Mouse (Mus musculus): Measurements from ENCODE around the gene Runx1. TPM values are rescaled to one million over a fixed set of nuclear protein-coding genes. Genes with fewer than 3 reads are reported as not detected.

Runx1 gene
- polyA plus RNA-seq, 1 experiment from 2014 or later, result 9.4 TPM

GRCm38 (mm10) chr16:92608180-92608960 is 217.6 kb downstream of the Runx1 start:
- ATAC-seq (ENCODE audit: low read depth), result no peak
- H3K9me3 ChIP-seq (ENCODE audit: control insufficient read depth, low read length), result no peaks in the 10 kb centered on the region
- H3K27me3 ChIP-seq (ENCODE audit: control insufficient read depth, insufficient read depth, low read depth, low read length), result no peaks in the 10 kb centered on the region; the same call in 1 of the 2 replicates
- no peak overlapping the region for H3K27ac ChIP-seq (ENCODE audit: low read length)
- no peak overlapping the region for H3K9ac ChIP-seq (ENCODE audit: low read length)
- no peaks in the 10 kb centered on the region for H3K36me3 ChIP-seq (ENCODE audit: control insufficient read depth, insufficient read depth, low read length)
- H3K4me2 ChIP-seq (ENCODE audit: low read depth, low read length), result no peak overlapping the region
- H3K4me1 ChIP-seq (replicated peaks; ENCODE audit: control insufficient read depth, insufficient read depth, low read length), result peaks cover 32% of the 10 kb centered on the region
- no peak overlapping the region for H3K4me3 ChIP-seq (ENCODE audit: low read length)
- 43% methylated on average over 14 of the region's 14 CpGs for WGBS

DNA sequence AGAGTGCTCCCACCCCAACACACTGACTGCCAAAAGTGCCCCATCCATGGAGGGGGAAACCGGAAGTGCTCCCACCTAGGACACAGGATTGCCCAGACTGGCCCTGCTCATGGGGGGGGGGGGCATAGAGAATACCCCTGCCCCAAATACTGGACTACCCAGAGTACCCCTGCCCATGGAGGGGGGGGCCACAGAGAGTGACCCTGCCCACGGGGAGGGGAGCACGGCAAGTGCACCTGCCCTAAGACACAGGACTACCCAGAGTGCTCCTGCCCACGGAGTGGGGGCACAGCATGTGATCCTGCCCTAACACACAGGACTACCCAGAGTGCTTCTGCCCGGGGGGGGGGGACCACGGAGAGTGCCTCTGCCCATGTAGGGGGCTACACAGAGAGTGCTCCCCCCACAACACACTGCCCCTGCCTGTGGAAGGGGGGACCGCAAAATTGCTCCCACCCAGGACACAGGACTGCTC is 219.4 kb downstream of the Runx1 start:
- ATAC-seq (ENCODE audit: low read depth), result 0 out of 2 replicates have a peak, but pooled peaks have one; percentile 13
- no peak overlapping the region for H3K4me2 ChIP-seq (ENCODE audit: low read depth, low read length)
- H3K27ac ChIP-seq (ENCODE audit: low read length), result no peak overlapping the region
- H3K9me3 ChIP-seq (ENCODE audit: control insufficient read depth, low read length), result no peaks in the 10 kb centered on the region
- no peaks in the 10 kb centered on the region for H3K36me3 ChIP-seq (ENCODE audit: control insufficient read depth, insufficient read depth, low read length)
- peaks cover 18% of the 10 kb centered on the region for H3K4me1 ChIP-seq (replicated peaks; ENCODE audit: control insufficient read depth, insufficient read depth, low read length)
- H3K4me3 ChIP-seq (ENCODE audit: low read length), result no peak overlapping the region
- 73% methylated on average over 6 of the region's 7 CpGs for WGBS
- no peaks in the 10 kb centered on the region; the same call in 1 of the 2 replicates for H3K27me3 ChIP-seq (ENCODE audit: control insufficient read depth, insufficient read depth, low read depth, low read length)
- H3K9ac ChIP-seq (ENCODE audit: low read length), result no peak overlapping the region

- Histone ChIP-seq H3K36me3 (ENCODE audit: control insufficient read depth, insufficient read depth, low read length) (no peaks in the 10 kb centered on the region), H3K4me1 (replicated peaks; ENCODE audit: control insufficient read depth, insufficient read depth, low read length) (peaks cover 18% of the 10 kb centered on the region), H3K9me3 (ENCODE audit: control insufficient read depth, low read length) (no peaks in the 10 kb centered on the region), H3K4me2 (ENCODE audit: low read depth, low read length) (peak overlapping the region; percentile 67), H3K9ac (ENCODE audit: low read length) (peak overlapping the region; percentile 57), H3K27ac (ENCODE audit: low read length) (no peak overlapping the region), H3K4me3 (ENCODE audit: low read length) (peak overlapping the region; percentile 47), H3K27me3 (ENCODE audit: control insufficient read depth, insufficient read depth, low read depth, low read length) (no peaks in the 10 kb centered on the region; the same call in 1 of the 2 replicates)
- ATAC-seq (ENCODE audit: low read depth), result peak; percentile 69
- WGBS, result 14% methylated on average over 64 of the region's 64 CpGs
Observed at GRCm38 (mm10) chr16:92605606-92606490, 220.1 kb downstream of the Runx1 start.

DNA sequence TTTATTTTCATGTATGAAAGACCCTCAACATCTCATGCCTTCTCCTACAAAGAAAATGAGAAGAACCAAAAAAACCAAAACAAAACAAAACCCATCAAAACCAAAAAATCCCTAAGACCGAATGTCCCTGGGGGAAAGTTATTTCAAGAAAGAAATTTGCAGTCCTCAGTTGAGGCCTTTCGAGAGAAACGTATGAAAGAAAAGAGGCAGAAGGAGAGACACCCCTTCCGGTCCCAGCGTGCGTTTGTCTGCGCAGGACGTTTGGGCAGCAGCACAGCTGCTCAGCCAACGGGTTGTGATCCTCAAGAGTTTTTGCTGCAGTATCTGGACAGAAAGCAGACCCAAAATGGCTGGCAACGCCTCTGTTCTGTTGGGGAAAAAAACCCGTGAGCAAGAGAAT is 223.4 kb downstream of the Runx1 start:
- Histone ChIP-seq H3K27ac (ENCODE audit: low read length) (no peak overlapping the region), H3K36me3 (ENCODE audit: control insufficient read depth, insufficient read depth, low read length) (no peaks in the 10 kb centered on the region), H3K4me3 (ENCODE audit: low read length) (no peak overlapping the region), H3K4me2 (ENCODE audit: low read depth, low read length) (no peak overlapping the region), H3K9me3 (ENCODE audit: control insufficient read depth, low read length) (no peaks in the 10 kb centered on the region), H3K4me1 (replicated peaks; ENCODE audit: control insufficient read depth, insufficient read depth, low read length) (peaks cover 8% of the 10 kb centered on the region), H3K9ac (ENCODE audit: low read length) (no peak overlapping the region), H3K27me3 (ENCODE audit: control insufficient read depth, insufficient read depth, low read depth, low read length) (no peaks in the 10 kb centered on the region; the same call in 1 of the 2 replicates)
- ATAC-seq (ENCODE audit: low read depth), result no peak
- WGBS, result 74% methylated on average over 11 of the region's 11 CpGs

DNA sequence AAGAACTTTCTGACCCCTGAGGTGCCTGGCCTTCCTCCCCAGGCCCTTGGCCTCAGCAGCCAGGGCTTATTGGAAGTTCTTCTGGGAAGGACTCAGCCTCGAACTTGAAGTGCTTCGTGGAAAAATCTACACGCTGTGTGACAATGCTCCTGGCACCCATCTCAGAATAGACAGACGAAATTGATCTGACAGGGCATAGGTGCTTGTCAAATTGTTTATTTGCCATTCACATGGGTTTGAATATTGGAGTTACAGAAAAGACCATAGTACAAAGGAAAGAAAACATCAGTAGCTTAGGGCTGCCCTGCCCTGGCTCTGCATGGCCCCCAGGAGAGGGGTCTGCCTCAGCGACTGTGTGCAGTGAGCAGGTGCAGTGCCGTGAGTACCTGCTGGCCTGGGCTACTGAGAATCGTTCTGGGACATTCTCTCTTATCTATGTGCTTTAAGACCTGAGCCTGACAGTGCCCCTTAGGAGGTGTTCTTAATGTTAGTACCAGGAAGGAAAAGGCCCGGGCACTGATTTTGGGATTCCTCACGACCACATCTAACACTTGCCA is 224.6 kb downstream of the Runx1 start:
- Histone ChIP-seq H3K9me3 (ENCODE audit: control insufficient read depth, low read length) (no peaks in the 10 kb centered on the region), H3K27me3 (ENCODE audit: control insufficient read depth, insufficient read depth, low read depth, low read length) (no peaks in the 10 kb centered on the region; the same call in 1 of the 2 replicates), H3K4me1 (replicated peaks; ENCODE audit: control insufficient read depth, insufficient read depth, low read length) (peaks cover 8% of the 10 kb centered on the region), H3K4me2 (ENCODE audit: low read depth, low read length) (no peak overlapping the region), H3K4me3 (ENCODE audit: low read length) (no peak overlapping the region), H3K36me3 (ENCODE audit: control insufficient read depth, insufficient read depth, low read length) (no peaks in the 10 kb centered on the region), H3K9ac (ENCODE audit: low read length) (no peak overlapping the region), H3K27ac (ENCODE audit: low read length) (no peak overlapping the region)
- 69% methylated on average over 9 of the region's 9 CpGs for WGBS
- ATAC-seq (ENCODE audit: low read depth), result no peak

- 55% methylated on average over 11 of the region's 11 CpGs for WGBS
- ATAC-seq (ENCODE audit: low read depth), result no peak
- H3K27ac ChIP-seq (ENCODE audit: low read length), result no peak overlapping the region
Observed at GRCm38 (mm10) chr16:92599451-92599850, 226.5 kb downstream of the Runx1 start.

GRCm38 (mm10) chr16:92597655-92598054 is 228.3 kb downstream of the Runx1 start:
- H3K36me3 ChIP-seq (ENCODE audit: control insufficient read depth, insufficient read depth, low read length), result no peaks in the 10 kb centered on the region
- H3K4me1 ChIP-seq (replicated peaks; ENCODE audit: control insufficient read depth, insufficient read depth, low read length), result no peaks in the 10 kb centered on the region
- H3K4me3 ChIP-seq (ENCODE audit: low read length), result no peak overlapping the region
- no peaks in the 10 kb centered on the region for H3K27me3 ChIP-seq (ENCODE audit: control insufficient read depth, insufficient read depth, low read depth, low read length)
- no peak overlapping the region for H3K9ac ChIP-seq (ENCODE audit: low read length)
- H3K27ac ChIP-seq (ENCODE audit: low read length), result no peak overlapping the region
- 61% methylated on average over 11 of the region's 11 CpGs for WGBS
- no peak for ATAC-seq (ENCODE audit: low read depth)
- H3K4me2 ChIP-seq (ENCODE audit: low read depth, low read length), result no peak overlapping the region
- no peaks in the 10 kb centered on the region for H3K9me3 ChIP-seq (ENCODE audit: control insufficient read depth, low read length)

More at GRCm38 (mm10) chr16:92599451-92599850, 226.5 kb downstream of the Runx1 start:
- Histone ChIP-seq H3K36me3 (ENCODE audit: control insufficient read depth, insufficient read depth, low read length) (no peaks in the 10 kb centered on the region), H3K4me2 (ENCODE audit: low read depth, low read length) (no peak overlapping the region), H3K9me3 (ENCODE audit: control insufficient read depth, low read length) (no peaks in the 10 kb centered on the region), H3K9ac (ENCODE audit: low read length) (no peak overlapping the region), H3K4me1 (replicated peaks; ENCODE audit: control insufficient read depth, insufficient read depth, low read length) (no peaks in the 10 kb centered on the region), H3K4me3 (ENCODE audit: low read length) (no peak overlapping the region), H3K27me3 (ENCODE audit: control insufficient read depth, insufficient read depth, low read depth, low read length) (no peaks in the 10 kb centered on the region)

DNA sequence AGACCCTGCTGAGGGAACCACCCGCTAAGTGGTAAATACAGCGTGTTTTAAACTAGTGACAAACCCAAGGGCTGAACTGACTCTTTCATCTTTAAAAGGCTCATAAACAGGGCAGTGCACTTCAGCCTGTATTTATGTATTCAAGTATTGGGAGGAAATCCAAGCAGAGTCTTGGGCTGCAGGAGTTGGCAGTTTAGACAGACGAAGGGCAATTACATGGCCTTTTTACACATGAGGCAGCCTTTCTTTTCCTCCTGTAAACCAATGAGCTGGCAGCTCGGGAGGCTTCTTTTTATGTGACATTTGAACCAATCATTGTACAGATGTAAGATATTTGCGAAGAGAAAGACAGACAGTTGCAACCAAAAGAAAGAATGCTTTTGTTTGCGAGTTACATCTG is 233.7 kb downstream of the Runx1 start:
- peak; percentile 17; the same call in 1 of the 2 replicates for ATAC-seq (ENCODE audit: low read depth)
- Histone ChIP-seq H3K9ac (ENCODE audit: low read length) (no peak overlapping the region), H3K4me2 (ENCODE audit: low read depth, low read length) (no peak overlapping the region), H3K27me3 (ENCODE audit: control insufficient read depth, insufficient read depth, low read depth, low read length) (no peaks in the 10 kb centered on the region), H3K9me3 (ENCODE audit: control insufficient read depth, low read length) (no peaks in the 10 kb centered on the region), H3K36me3 (ENCODE audit: control insufficient read depth, insufficient read depth, low read length) (no peaks in the 10 kb centered on the region), H3K4me3 (ENCODE audit: low read length) (no peak overlapping the region), H3K4me1 (replicated peaks; ENCODE audit: control insufficient read depth, insufficient read depth, low read length) (peaks cover 2% of the 10 kb centered on the region; the same call in 1 of the 2 replicates), H3K27ac (ENCODE audit: low read length) (no peak overlapping the region)
- WGBS, result 44% methylated on average over 6 of the region's 6 CpGs

- Histone ChIP-seq H3K36me3 (ENCODE audit: control insufficient read depth, insufficient read depth, low read length) (no peaks in the 10 kb centered on the region), H3K9me3 (ENCODE audit: control insufficient read depth, low read length) (no peaks in the 10 kb centered on the region), H3K4me2 (ENCODE audit: low read depth, low read length) (no peak overlapping the region), H3K9ac (ENCODE audit: low read length) (no peak overlapping the region), H3K27me3 (ENCODE audit: control insufficient read depth, insufficient read depth, low read depth, low read length) (no peaks in the 10 kb centered on the region), H3K4me3 (ENCODE audit: low read length) (no peak overlapping the region), H3K27ac (ENCODE audit: low read length) (no peak overlapping the region), H3K4me1 (replicated peaks; ENCODE audit: control insufficient read depth, insufficient read depth, low read length) (peaks cover 2% of the 10 kb centered on the region; the same call in 1 of the 2 replicates)
- 87% methylated on average over 6 of the region's 6 CpGs for WGBS
- no peak for ATAC-seq (ENCODE audit: low read depth)
Observed at GRCm38 (mm10) chr16:92591783-92592182, 234.2 kb downstream of the Runx1 start.

Data from lung, embryonic 16.5 days (tissue).